Mouse (Mus musculus) mouse trophoblast stem cell (cell line): ENCODE results near the gene Gm14137.

Experiments used
- in situ Hi-C, 2 experiments: fragments of 300-500 bp; cut with MseI, MboI; formaldehyde crosslinking; loops; 2 replicates in 1 of 2; 3 replicates in 1 of 2; pipeline ENCODE4 v1.15.1; 2025

The Gm14137 gene

GRCm38 (mm10) chr2:119172862-119173576 lies 1.3 kb upstream of the Gm14137 start:
- in situ Hi-C loops, result no loop called here

GRCm38 (mm10) chr2:119174866-119175265 lies 557 bp downstream of the Gm14137 start:
- in situ Hi-C loops, result no loop called here

GRCm38 (mm10) chr2:119175614-119176013 lies 1.3 kb downstream of the Gm14137 start:
- in situ Hi-C loops, result no loop called here

- in situ Hi-C loops, result no loop called here
These were observed 2.5 kb downstream of the Gm14137 start for GRCm38 (mm10) chr2:119176761-119177160.

GRCm38 (mm10) chr2:119177384-119177939 lies 3.2 kb downstream of the Gm14137 start:
- in situ Hi-C loops, result no loop called here

- in situ Hi-C loops, result no loop called here
These were observed 8.6 kb downstream of the Gm14137 start for GRCm38 (mm10) chr2:119182914-119183313.

- in situ Hi-C loops, result loop anchor here (5.0 kb wide), 1 partner anchor 37 kb away; no protein-coding TSS in a partner anchor
These were observed 14.9 kb downstream of the Gm14137 start for GRCm38 (mm10) chr2:119189029-119189710.

- in situ Hi-C loops, result no loop called here
These were observed 16.7 kb downstream of the Gm14137 start for GRCm38 (mm10) chr2:119190969-119191368.

GRCm38 (mm10) chr2:119194140-119194539 lies 19.8 kb downstream of the Gm14137 start:
- in situ Hi-C loops, result no loop called here

GRCm38 (mm10) chr2:119196316-119197108 lies 22.2 kb downstream of the Gm14137 start:
- in situ Hi-C loops, result no loop called here

- in situ Hi-C loops, result no loop called here
These were observed 23.2 kb downstream of the Gm14137 start for GRCm38 (mm10) chr2:119197493-119197892.

- in situ Hi-C loops, result no loop called here
These were observed 23.7 kb downstream of the Gm14137 start for GRCm38 (mm10) chr2:119198049-119198448.

- in situ Hi-C loops, result no loop called here
These were observed 24.6 kb downstream of the Gm14137 start for GRCm38 (mm10) chr2:119198934-119199333.

GRCm38 (mm10) chr2:119202914-119203453 lies 28.7 kb downstream of the Gm14137 start:
- in situ Hi-C loops, result no loop called here

- in situ Hi-C loops, result no loop called here
These were observed 29.7 kb downstream of the Gm14137 start for GRCm38 (mm10) chr2:119203871-119204460.

- in situ Hi-C loops, result no loop called here
These were observed 33.6 kb downstream of the Gm14137 start for GRCm38 (mm10) chr2:119207961-119208343.

GRCm38 (mm10) chr2:119208344-119209175 lies 34.3 kb downstream of the Gm14137 start, which contains the start of the genes Zfyve19 and Dnajc17:
TSS of gene Zfyve19 (plus strand) at chr2:119208617.
TSS of gene Dnajc17 (minus strand) at chr2:119208795.
- in situ Hi-C loops, result no loop called here

GRCm38 (mm10) chr2:119209176-119209507 lies 34.8 kb downstream of the Gm14137 start:
- in situ Hi-C loops, result no loop called here
